Mouse (Mus musculus) embryonic facial prominence, embryonic 13.5 days (tissue): ENCODE data around the gene Myh6. TPM values are rescaled to one million over a fixed set of nuclear protein-coding genes. Genes with fewer than 3 reads are reported as not detected.

Source experiments
- ATAC-seq: fragments of 200-750 bp; cut with Nextera tagmentation; 2 replicates; pipeline ENCODE4 v1.8.0; 2017; ENCODE audit warnings: low read depth; ENCODE audit not compliant: insufficient number of reproducible peaks, insufficient read depth, low FRiP score, low TSS enrichment
- H3K27ac ChIP-seq: fragments of 300-500 bp; sonication (generic); 2 replicates; pipeline ENCODE4 v1.5.1; 2015; ENCODE audit warnings: moderate library complexity, mild to moderate bottlenecking, inconsistent platforms
- H3K27me3 ChIP-seq: fragments of 300-500 bp; sonication (generic); 2 replicates; pipeline ENCODE4 v1.6.1; 2015; ENCODE audit warnings: mild to moderate bottlenecking, inconsistent platforms
- H3K36me3 ChIP-seq: fragments of 300-500 bp; sonication (generic); 2 replicates; pipeline ENCODE4 v1.6.1; 2015; ENCODE audit warnings: mild to moderate bottlenecking, inconsistent platforms
- H3K4me1 ChIP-seq: fragments of 300-500 bp; sonication (generic); 2 replicates; pipeline ENCODE4 v1.6.1; 2015; ENCODE audit warnings: inconsistent platforms
- H3K4me2 ChIP-seq: fragments of 300-500 bp; sonication (generic); 2 replicates; pipeline ENCODE4 v1.6.1; 2015; ENCODE audit warnings: moderate library complexity, mild to moderate bottlenecking, inconsistent platforms
- H3K4me3 ChIP-seq: fragments of 300-500 bp; sonication (generic); 2 replicates; pipeline ENCODE4 v1.5.1; 2015; ENCODE audit warnings: mild to moderate bottlenecking, inconsistent platforms
- H3K9ac ChIP-seq: fragments of 300-500 bp; sonication (generic); 2 replicates; pipeline ENCODE4 v1.6.1; 2015; ENCODE audit warnings: mild to moderate bottlenecking, inconsistent platforms
- H3K9me3 ChIP-seq: fragments of 300-500 bp; sonication (generic); 2 replicates; pipeline ENCODE4 v1.6.1; 2016; ENCODE audit warnings: inconsistent platforms
- WGBS: fragments of 180-500 bp; shearing (Covaris S2); methylation state at CpG from one replicate; pipeline ENCODE4 v1.1.7; 2015; ENCODE audit warnings: mixed read lengths; 5-methylcytosine and 5-hydroxymethylcytosine counted together
- polyA plus RNA-seq: library from polyadenylated mRNA; unstranded; fragments of >200 nt; fragmentation: Nextera tagmentation; extraction: Ambion mirVana; gene quantifications from 2 replicates; pipeline ENCODE4 v1.2.1, GENCODE M21; 2015

Myh6 gene
- polyA plus RNA-seq, 1 experiment from 2014 or later, result 0.74 TPM

DNA sequence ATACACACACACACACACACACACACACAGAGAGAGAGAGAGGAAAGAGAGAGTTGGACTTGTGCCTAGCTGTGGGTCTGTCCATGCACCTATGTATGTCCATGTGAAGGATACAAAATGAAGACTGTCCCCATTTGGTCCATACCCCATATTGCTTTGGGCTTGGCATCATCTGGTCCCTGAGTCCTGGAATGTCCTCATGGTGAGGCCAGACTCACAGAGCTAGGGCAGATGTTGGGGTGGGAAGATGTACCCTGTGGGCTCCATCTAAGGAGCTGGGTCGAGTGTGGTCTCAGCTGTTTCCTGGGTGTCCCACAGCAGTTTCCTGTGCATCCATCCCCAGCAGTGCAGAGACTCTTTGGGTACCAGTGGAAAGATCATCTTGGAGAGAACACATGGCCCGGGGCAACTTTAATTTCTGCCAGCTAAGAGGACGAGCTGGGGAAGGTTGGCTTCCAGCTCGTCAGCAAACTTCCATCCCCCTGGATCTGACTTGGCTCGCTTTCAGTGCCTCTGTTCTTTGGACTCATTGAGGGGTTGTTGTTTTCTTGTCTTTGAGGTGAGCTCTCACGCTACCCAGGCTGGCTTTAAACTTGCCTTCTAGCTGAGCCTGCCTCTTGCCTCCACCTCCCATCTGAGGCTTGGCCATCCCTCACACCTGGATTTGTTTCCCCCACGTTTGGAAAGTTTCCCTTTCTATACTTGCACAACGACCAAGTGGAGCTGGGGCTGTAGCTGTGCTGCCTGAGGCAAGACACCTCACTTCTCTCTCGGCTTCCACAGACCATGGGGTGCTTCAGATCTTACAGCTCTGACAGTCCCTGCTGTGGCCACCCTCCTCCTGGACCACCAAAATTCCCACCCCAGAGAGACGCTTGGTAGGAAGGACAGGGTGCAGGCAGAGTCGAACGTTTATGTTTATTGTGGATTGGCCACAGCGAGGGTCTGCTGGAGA, 25.4 kb downstream of the Myh6 start:
- Histone ChIP-seq H3K4me3 (no peak overlapping the region), H3K4me1 (peaks cover 10% of the 10 kb centered on the region), H3K27ac (no peak overlapping the region), H3K36me3 (no peaks in the 10 kb centered on the region), H3K9me3 (no peaks in the 10 kb centered on the region), H3K9ac (no peak overlapping the region), H3K4me2 (no peak overlapping the region), H3K27me3 (no peaks in the 10 kb centered on the region)
- WGBS, result 59% methylated on average over 13 of the region's 13 CpGs
- no peak for ATAC-seq

DNA sequence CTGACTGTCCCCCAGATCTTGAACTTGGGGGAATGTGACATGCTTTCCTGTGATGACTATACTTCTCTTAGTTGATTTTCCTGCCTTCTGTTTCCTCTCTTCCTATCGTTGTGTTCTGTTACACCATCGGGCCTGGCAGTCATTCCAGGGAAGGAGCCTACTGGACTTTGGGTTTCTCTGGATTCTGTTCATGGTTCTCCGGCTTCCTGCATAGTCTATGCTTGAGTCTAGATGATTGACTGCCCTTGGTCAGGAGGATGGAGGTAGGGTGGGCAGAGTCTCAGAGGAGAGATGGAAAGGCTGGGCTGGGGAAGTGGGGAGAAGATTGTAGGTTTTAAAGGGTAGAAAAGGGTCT, 26.6 kb downstream of the Myh6 start:
- 73% methylated on average over 3 of the region's 3 CpGs for WGBS
- no peak for ATAC-seq

DNA sequence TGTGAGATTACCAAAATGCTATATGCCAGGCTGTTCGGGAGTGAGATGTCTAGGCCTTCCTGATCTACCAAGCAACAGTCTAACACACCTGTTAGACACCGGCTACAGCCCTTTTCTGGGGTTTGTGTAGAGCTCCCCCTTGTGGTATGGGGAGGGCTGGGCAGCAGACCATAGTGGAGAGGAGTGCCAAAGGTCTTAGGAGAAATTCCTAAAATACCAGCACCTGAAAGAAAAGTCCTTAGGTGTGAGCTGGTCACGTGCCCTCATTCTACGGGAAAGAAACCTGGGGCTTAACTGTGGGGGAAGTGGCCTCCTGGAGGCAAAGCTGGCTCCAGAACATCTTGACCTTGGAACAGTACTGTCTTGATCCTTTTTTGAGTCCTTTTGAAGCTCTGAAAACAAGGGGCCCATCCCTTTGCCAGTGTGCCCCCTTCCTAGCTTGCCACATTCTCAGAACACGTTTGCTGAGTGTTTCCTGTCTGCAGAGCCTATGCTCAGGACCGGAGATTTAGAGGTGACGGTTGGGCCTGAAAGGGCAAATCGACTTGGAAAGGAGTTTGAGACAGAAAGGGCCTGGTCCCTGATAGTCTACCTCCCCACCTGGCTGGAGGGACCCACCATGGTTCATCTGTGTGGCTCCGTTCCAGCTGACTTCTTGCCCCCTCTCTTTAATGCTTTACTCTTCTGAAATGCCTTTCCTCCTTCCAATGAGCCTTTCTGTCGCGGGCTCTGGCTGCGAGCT, 27.1 kb downstream of the Myh6 start:
- Histone ChIP-seq H3K27ac (no peak overlapping the region), H3K4me2 (no peak overlapping the region), H3K9ac (no peak overlapping the region), H3K9me3 (no peaks in the 10 kb centered on the region), H3K4me1 (peaks cover 19% of the 10 kb centered on the region), H3K4me3 (no peak overlapping the region), H3K36me3 (no peaks in the 10 kb centered on the region), H3K27me3 (no peaks in the 10 kb centered on the region)
- WGBS, result 49% methylated on average over 12 of the region's 12 CpGs
- no peak for ATAC-seq

More for the DNA sequence above, 26.6 kb downstream of the Myh6 start:
- Histone ChIP-seq H3K36me3 (no peaks in the 10 kb centered on the region), H3K4me1 (peaks cover 19% of the 10 kb centered on the region), H3K4me3 (no peak overlapping the region), H3K4me2 (no peak overlapping the region), H3K9ac (no peak overlapping the region), H3K27ac (no peak overlapping the region), H3K9me3 (no peaks in the 10 kb centered on the region), H3K27me3 (no peaks in the 10 kb centered on the region)

DNA sequence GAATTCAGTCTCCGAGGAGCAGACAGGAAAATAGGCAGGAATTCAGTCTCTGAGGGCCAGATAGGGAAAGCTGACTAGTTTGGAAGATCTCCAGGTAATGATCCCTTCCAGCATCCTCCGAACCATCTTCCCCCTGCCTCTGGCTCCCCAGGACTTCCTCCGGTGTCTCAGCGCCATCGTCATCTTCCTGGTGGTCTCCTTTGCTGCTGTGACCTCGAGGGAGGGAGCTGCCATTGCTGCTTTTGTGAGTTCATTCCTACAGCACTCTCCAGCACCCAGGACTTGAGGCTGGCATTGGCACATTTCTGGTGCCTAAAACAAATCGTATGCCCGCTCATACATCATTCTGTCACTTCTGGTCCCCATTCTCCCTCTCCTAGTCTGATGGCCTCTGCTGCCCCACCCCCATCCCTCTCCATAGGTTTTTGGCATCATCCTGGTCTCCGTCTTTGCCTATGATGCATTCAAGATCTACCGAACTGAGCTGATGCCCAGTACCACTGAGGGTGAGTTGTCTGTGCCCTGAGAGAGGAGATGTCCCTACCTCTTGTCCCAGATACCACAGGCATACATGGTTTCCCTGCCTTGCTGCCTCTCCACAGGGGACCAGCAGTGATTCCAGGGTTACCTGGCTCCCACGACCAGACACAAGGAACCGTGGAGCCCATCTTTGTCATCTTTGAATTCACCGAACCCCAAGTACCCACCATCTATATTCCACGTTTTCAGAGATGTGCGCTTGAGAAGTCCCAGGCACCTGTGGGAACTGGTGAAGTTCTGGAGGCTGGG, 28.1 kb downstream of the Myh6 start:
- no peaks in the 10 kb centered on the region for H3K9me3 ChIP-seq
- no peak overlapping the region for H3K4me3 ChIP-seq
- no peak overlapping the region for H3K27ac ChIP-seq
- no peaks in the 10 kb centered on the region for H3K36me3 ChIP-seq
- H3K4me1 ChIP-seq, result peaks cover 19% of the 10 kb centered on the region
- no peak overlapping the region for H3K9ac ChIP-seq
- H3K4me2 ChIP-seq, result no peak overlapping the region
- WGBS, result 83% methylated on average over 15 of the region's 15 CpGs
- no peaks in the 10 kb centered on the region for H3K27me3 ChIP-seq
- no peak for ATAC-seq

DNA sequence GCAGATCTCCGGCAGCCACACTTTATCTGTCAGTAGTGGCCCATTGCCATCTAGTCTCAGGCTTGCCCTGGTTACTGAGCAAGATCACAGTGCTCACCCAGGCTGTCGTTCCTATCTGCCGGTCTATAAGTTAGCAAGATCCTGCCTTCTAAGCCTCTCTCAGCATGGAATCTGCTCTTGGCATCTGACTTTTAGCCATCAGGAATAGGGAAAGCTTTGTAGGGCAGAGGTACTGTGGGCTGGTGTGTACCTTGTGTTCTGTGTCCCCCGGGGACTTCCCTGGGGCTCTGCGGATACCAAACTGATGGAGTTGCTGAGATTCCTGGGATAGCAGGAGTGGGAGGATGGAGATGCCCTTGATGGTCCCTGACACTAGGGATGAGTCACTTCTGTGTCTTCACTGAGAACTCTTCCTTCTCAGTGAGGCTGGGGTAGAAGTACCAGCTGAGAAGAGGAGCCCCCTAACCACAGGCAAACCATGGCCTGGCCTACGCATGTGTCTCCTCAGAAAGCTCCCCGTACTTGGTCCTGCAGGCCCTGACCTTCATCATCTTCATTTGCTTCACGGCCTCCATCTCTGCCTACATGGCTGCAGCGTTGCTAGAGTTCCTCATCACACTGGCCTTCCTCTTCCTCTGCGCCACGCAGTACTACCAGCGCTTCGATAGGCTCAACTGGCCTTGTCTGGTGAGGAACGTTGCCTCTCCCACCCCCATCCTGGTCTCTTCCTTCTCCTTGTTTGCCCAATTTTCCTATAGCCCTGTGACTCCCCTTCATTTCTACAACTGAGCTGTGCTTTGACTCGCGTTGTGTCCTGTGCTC, 29.2 kb downstream of the Myh6 start:
- no peak overlapping the region for H3K27ac ChIP-seq
- no peak overlapping the region for H3K4me2 ChIP-seq
- no peak overlapping the region for H3K4me3 ChIP-seq
- H3K9ac ChIP-seq, result 0 out of 2 replicates have a peak overlapping the region, but pooled peaks have one; percentile 11
- 89% methylated on average over 16 of the region's 16 CpGs for WGBS
- no peaks in the 10 kb centered on the region for H3K36me3 ChIP-seq
- H3K9me3 ChIP-seq, result no peaks in the 10 kb centered on the region
- peaks cover 25% of the 10 kb centered on the region for H3K4me1 ChIP-seq
- ATAC-seq, result no peak
- no peaks in the 10 kb centered on the region for H3K27me3 ChIP-seq

DNA sequence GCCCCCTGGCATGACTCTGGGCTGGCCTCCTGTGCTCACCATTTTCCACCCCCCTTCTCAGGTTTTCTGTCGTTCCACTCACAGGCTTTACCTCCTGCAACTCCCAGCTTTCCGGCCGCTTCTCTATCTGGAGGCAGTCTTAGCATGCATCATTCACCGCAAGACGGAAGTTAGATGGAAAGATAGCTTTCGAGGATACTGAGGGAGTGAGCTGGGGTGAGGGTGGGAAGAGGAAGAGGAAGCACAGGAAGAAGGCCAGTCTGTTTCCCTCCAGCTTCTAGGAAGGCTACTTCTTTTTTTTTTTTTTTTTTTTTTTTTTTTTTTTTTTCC, 29.9 kb downstream of the Myh6 start:
- peak overlapping the region; percentile 46 for H3K4me2 ChIP-seq
- peaks cover 26% of the 10 kb centered on the region for H3K4me1 ChIP-seq
- no peaks in the 10 kb centered on the region for H3K36me3 ChIP-seq
- 26% methylated on average over 6 of the region's 6 CpGs for WGBS
- H3K27me3 ChIP-seq, result no peaks in the 10 kb centered on the region
- H3K4me3 ChIP-seq, result peak overlapping the region; percentile 16
- H3K9me3 ChIP-seq, result no peaks in the 10 kb centered on the region
- peak overlapping the region; percentile 86 for H3K27ac ChIP-seq
- peak overlapping the region; percentile 61 for H3K9ac ChIP-seq
- no peak for ATAC-seq

DNA sequence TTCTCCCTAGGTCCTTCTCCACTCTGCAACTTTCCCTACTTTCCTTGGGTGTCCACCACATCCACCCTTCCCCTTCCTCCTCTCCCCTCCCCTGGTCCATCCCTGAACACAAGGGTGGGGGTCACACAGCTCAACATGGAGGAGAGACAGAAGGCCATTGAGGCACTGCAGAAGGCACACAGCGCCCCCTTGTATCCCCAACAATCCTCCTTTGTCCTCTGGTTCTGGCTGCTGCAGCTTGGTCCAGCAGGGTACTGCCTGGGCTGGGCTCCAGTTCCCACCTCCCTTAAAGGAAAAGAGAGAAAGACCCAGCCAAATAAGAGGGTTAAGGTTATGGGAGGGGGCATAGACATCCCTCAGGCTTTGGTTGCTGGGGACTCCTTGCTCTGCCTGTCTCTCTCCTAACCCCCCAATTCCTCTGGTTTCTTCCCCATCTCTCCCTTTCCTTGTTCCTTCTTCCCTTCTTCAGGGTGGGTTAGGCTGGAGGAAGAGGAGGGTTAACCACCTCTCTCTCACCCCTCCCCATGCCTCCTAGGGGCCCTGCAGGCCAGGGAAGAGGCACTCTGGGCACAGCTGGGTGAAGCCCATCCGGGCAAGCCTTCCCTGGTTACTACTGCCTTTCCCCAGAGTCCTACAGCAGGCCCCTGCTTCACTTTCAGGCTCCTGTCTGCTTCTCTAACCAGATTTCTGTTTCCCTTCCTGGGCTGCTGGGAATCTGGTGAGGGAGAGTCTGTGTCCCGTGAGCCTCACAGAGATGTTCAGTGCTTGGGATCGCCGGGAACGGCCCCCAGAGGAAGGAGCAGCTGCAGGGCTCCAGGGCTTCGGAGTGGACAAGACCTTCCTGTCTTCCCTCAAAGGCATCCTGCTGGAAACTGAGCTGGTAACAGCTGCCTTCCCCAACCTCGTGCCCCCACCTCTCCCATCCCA, 30.6 kb downstream of the Myh6 start, which contains the start of gene Cmtm5:
TSS of gene Cmtm5 (plus strand) at position 358 of the 927 bp plus-strand sequence.
- peak within 1 kb of the TSS; percentile 46 for H3K4me2 ChIP-seq
- H3K27me3 ChIP-seq, result no peaks in the 10 kb centered on the region
- H3K36me3 ChIP-seq, result no peaks in the 10 kb centered on the region
- 15% methylated on average over 8 of the region's 8 CpGs for WGBS
- H3K27ac ChIP-seq, result peak within 1 kb of the TSS; percentile 86
- peak within 1 kb of the TSS; percentile 61 for H3K9ac ChIP-seq
- H3K4me3 ChIP-seq, result peak within 1 kb of the TSS; percentile 16
- no peaks in the 10 kb centered on the region for H3K9me3 ChIP-seq
- peak; percentile 21; the same call in 1 of the 2 replicates for ATAC-seq
- H3K4me1 ChIP-seq, result peaks cover 24% of the 10 kb centered on the region

DNA sequence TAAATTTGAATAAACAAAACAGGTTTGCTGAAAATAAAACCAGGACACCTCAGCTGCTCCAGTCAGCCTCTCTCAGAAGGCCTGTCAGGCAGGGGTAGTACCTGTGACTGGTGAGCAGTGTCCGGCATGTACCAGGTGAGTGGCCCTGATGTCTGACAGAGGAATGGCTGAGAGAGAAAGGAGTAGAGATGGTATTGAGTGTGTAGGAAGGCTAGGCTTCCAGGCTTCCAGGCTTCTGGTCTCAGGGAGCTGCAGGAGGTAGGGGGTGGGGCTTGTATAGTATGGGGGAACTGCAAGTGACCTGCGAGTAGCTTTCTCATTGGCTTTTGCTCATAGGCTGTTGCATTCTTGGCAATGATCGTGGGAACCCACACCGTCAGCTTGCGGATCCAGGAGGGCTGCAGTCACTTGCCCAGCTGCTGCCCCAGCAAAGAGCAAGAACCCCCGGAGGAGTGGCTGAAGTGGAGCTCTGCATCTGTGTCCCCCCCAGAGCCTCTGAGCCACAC, 34.0 kb downstream of the Myh6 start, which contains the start of gene Il25:
TSS of gene Il25 (plus strand) at position 51 of the 506 bp plus-strand sequence.
- ATAC-seq, result peak; percentile 18; the same call in 1 of the 2 replicates

DNA sequence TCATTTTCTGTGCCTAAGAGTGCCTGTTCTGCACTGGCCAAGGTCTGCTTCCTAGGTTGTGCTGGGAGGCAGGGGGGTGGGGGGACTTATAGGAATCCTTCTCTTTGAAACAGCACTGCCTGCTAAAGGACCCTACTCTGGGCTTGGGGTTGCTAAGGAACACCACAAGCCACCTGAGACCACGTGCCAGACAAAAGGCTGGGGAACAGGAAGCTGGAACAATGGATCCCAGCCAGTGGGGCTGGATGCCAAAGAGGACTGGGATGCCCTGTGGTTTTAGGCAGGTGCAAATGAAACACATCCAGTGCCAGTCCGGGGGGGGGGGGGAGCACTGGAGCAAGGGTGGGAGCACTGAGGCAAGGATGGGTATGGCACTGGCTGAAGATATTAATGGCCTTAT, 36.3 kb downstream of the Myh6 start:
- Histone ChIP-seq H3K27me3 (no peaks in the 10 kb centered on the region), H3K36me3 (no peaks in the 10 kb centered on the region), H3K9ac (no peak overlapping the region), H3K27ac (no peak overlapping the region), H3K4me1 (peaks cover 42% of the 10 kb centered on the region), H3K4me3 (no peak overlapping the region), H3K9me3 (no peaks in the 10 kb centered on the region), H3K4me2 (no peak overlapping the region)
- ATAC-seq, result no peak
- WGBS, result 27% methylated on average over 2 of the region's 2 CpGs

More for the DNA sequence above, 34.0 kb downstream of the Myh6 start, which contains the start of gene Il25:
- H3K4me3 ChIP-seq, result no peak within 1 kb of the TSS
- no peak within 1 kb of the TSS for H3K27ac ChIP-seq
- no peaks in the 10 kb centered on the region for H3K9me3 ChIP-seq
- peak within 1 kb of the TSS; percentile 26; the same call in 1 of the 2 replicates for H3K4me2 ChIP-seq
- H3K36me3 ChIP-seq, result no peaks in the 10 kb centered on the region
- H3K9ac ChIP-seq, result no peak within 1 kb of the TSS
- 20% methylated on average over 6 of the region's 6 CpGs for WGBS
- no peaks in the 10 kb centered on the region for H3K27me3 ChIP-seq
- H3K4me1 ChIP-seq, result peaks cover 39% of the 10 kb centered on the region

DNA sequence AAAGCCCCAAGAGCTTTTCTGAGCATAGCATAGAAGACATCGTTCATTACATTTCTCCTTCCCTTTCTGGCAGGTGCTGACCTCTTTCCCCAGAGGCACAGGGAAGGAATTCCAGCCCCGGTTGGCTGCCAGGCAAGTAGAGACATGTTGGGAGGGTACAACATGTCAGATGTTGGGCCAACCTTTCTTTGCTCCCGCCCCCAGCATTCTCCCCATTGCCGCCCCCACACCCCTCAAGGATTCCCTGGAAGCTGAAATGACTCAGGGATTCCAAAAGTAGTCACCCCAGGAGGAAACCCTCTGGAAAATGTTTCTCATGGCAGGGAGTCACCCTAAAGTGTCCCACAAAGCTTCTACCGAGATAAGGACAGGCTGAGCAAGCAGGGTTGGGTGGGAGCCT, 36.9 kb downstream of the Myh6 start:
- H3K4me3 ChIP-seq, result no peak overlapping the region
- H3K4me1 ChIP-seq, result peaks cover 47% of the 10 kb centered on the region
- no peaks in the 10 kb centered on the region for H3K9me3 ChIP-seq
- H3K9ac ChIP-seq, result no peak overlapping the region
- no peaks in the 10 kb centered on the region for H3K36me3 ChIP-seq
- 65% methylated on average over 5 of the region's 5 CpGs for WGBS
- no peak overlapping the region for H3K27ac ChIP-seq
- no peak for ATAC-seq
- H3K27me3 ChIP-seq, result no peaks in the 10 kb centered on the region
- H3K4me2 ChIP-seq, result no peak overlapping the region
